Mouse (Mus musculus) stomach, postnatal 0 days (tissue): Measurements from ENCODE around the gene Fjx1. TPM values are rescaled to one million over a fixed set of nuclear protein-coding genes. Genes with fewer than 3 reads are reported as not detected.

Experiments
- ATAC-seq: fragments of 200-750 bp; cut with Nextera tagmentation; 2 replicates; pipeline ENCODE4 v1.8.0; 2017; ENCODE audit not compliant: low FRiP score, low TSS enrichment
- DNase-seq: peaks from one replicate; pipeline ENCODE4 v3.0.0-alpha.2; 2016; ENCODE audit warnings: low spot score
- H3K27ac ChIP-seq: fragments of 300-500 bp; sonication (generic); replicated peaks from 2 replicates; pipeline ENCODE4 v1.5.1; 2014; ENCODE audit warnings: mild to moderate bottlenecking, control low read depth
- H3K27me3 ChIP-seq: fragments of 300-500 bp; sonication (generic); 2 replicates; pipeline ENCODE4 v1.6.1; 2014; ENCODE audit warnings: low read length; ENCODE audit not compliant: control insufficient read depth, insufficient read depth
- H3K36me3 ChIP-seq: fragments of 300-500 bp; sonication (generic); 2 replicates; pipeline ENCODE4 v1.6.1; 2014; ENCODE audit warnings: low read length, mixed read lengths; ENCODE audit not compliant: control insufficient read depth, insufficient read depth
- H3K4me1 ChIP-seq: fragments of 300-500 bp; sonication (generic); replicated peaks from 2 replicates; pipeline ENCODE4 v1.6.1; 2014; ENCODE audit warnings: antibody characterized with exemption; ENCODE audit not compliant: control insufficient read depth, insufficient read depth
- H3K4me2 ChIP-seq: fragments of 300-500 bp; sonication (generic); replicated peaks from 2 replicates; pipeline ENCODE4 v1.6.1; 2014; ENCODE audit warnings: low read depth, mild to moderate bottlenecking, control low read depth, moderate library complexity
- H3K4me3 ChIP-seq: fragments of 300-500 bp; sonication (generic); 2 replicates; pipeline ENCODE4 v1.5.1; 2014; ENCODE audit warnings: low read depth, low read length, control low read depth
- H3K9ac ChIP-seq: fragments of 300-500 bp; sonication (generic); 2 replicates; pipeline ENCODE4 v1.6.1; 2014; ENCODE audit warnings: mild to moderate bottlenecking, low read length, control low read depth, mixed read lengths
- H3K9me3 ChIP-seq: fragments of 300-500 bp; sonication (generic); 2 replicates; pipeline ENCODE4 v1.6.1; 2016; ENCODE audit warnings: low read length; ENCODE audit not compliant: control insufficient read depth
- CTCF ChIP-seq: IDR thresholded peaks from 2 replicates; pipeline ENCODE4 v1.5.1; 2016; ENCODE audit warnings: antibody characterized with exemption, low read depth, mild to moderate bottlenecking, moderate library complexity
- EP300 ChIP-seq: optimal IDR thresholded peaks from 2 replicates; pipeline ENCODE3; 2016; ENCODE audit warnings: antibody characterized with exemption
- WGBS: fragments of 180-500 bp; shearing (Covaris S2); extraction: QIAGEN DNeasy Blood & Tissue Kit; methylation state at CpG from one replicate; pipeline ENCODE4 v1.1.7; 2014; 5-methylcytosine and 5-hydroxymethylcytosine counted together
- polyA plus RNA-seq: library from polyadenylated mRNA; unstranded; fragments of >200 nt; fragmentation: Nextera tagmentation; extraction: Ambion mirVana; gene quantifications from 2 replicates; pipeline ENCODE4 v1.2.1, GENCODE M21; 2015

The Fjx1 gene
- polyA plus RNA-seq, 1 experiment from 2014 or later, result 5.9 TPM

- Histone ChIP-seq H3K4me1 (peaks cover 6% of the 10 kb centered on the region; the same call in 1 of the 2 replicates), H3K9me3 (no peaks in the 10 kb centered on the region), H3K36me3 (no peaks in the 10 kb centered on the region), H3K9ac (no peak overlapping the region), H3K4me3 (peak overlapping the region; percentile 8; the same call in 1 of the 2 replicates), H3K27me3 (no peaks in the 10 kb centered on the region), H3K4me2 (peak overlapping the region; percentile 18), H3K27ac (no peak overlapping the region)
- TF ChIP-seq CTCF (no peak), EP300 (no peak)
- ATAC-seq (no peak), DNase-seq (no peak)
- WGBS, result 44% methylated on average over 4 of the region's 4 CpGs
Measured at GRCm38 (mm10) chr2:102406324-102407304, 45.7 kb downstream of the Fjx1 start.

- Histone ChIP-seq H3K27me3 (no peaks in the 10 kb centered on the region), H3K27ac (no peak overlapping the region), H3K4me2 (no peak overlapping the region), H3K4me3 (no peak overlapping the region), H3K4me1 (peaks cover 9% of the 10 kb centered on the region; the same call in 1 of the 2 replicates), H3K36me3 (no peaks in the 10 kb centered on the region), H3K9ac (no peak overlapping the region), H3K9me3 (no peaks in the 10 kb centered on the region)
- WGBS, result 89% methylated on average over 5 of the region's 5 CpGs
- ATAC-seq (no peak), DNase-seq (no peak)
- TF ChIP-seq EP300, result no peak
Measured at GRCm38 (mm10) chr2:102403982-102404381, 48.3 kb downstream of the Fjx1 start.

- Histone ChIP-seq H3K27ac (no peak overlapping the region), H3K27me3 (no peaks in the 10 kb centered on the region), H3K4me2 (no peak overlapping the region), H3K9ac (no peak overlapping the region), H3K4me1 (peaks cover 9% of the 10 kb centered on the region; the same call in 1 of the 2 replicates), H3K36me3 (no peaks in the 10 kb centered on the region), H3K9me3 (no peaks in the 10 kb centered on the region), H3K4me3 (no peak overlapping the region)
- TF ChIP-seq CTCF (no peak), EP300 (no peak)
- WGBS, result 83% methylated on average over 4 of the region's 4 CpGs
- DNase-seq (no peak), ATAC-seq (no peak)
Measured at GRCm38 (mm10) chr2:102403306-102403705, 49.0 kb downstream of the Fjx1 start.

- Histone ChIP-seq H3K9me3 (no peaks in the 10 kb centered on the region), H3K4me3 (peak overlapping the region; percentile 55), H3K36me3 (no peaks in the 10 kb centered on the region), H3K4me1 (0 out of 2 replicates have a peak, but pooled peaks cover 3% of the 10 kb centered on the region), H3K27me3 (no peaks in the 10 kb centered on the region), H3K27ac (peak overlapping the region; percentile 97), H3K4me2 (peak overlapping the region; percentile 76), H3K9ac (peak overlapping the region; percentile 85)
- DNase-seq (no peak), ATAC-seq (no peak)
- TF ChIP-seq EP300 (no peak), CTCF (no peak)
- whole genome bisulfite sequencing, result 7% methylated on average over 6 of the region's 6 CpGs
Measured at GRCm38 (mm10) chr2:102401352-102401692, 51.0 kb downstream of the Fjx1 start.

- ATAC-seq, result peak; percentile 90
Measured at GRCm38 (mm10) chr2:102400605-102401351, 51.5 kb downstream of the Fjx1 start.

More at GRCm38 (mm10) chr2:102400605-102401351, 51.5 kb downstream of the Fjx1 start:
- Histone ChIP-seq H3K27me3 (no peaks in the 10 kb centered on the region), H3K4me2 (peak overlapping the region; percentile 76), H3K27ac (peak overlapping the region; percentile 97), H3K36me3 (no peaks in the 10 kb centered on the region), H3K9me3 (no peaks in the 10 kb centered on the region), H3K4me1 (0 out of 2 replicates have a peak, but pooled peaks cover 2% of the 10 kb centered on the region), H3K4me3 (peak overlapping the region; percentile 55), H3K9ac (peak overlapping the region; percentile 85)
- TF ChIP-seq EP300 (no peak), CTCF (no peak)
- WGBS, result under 1% methylated on average over 75 of the region's 94 CpGs
- peak; percentile 83 for DNase-seq
